Mouse (Mus musculus): ENCODE data around the gene Smarcd2.

The Smarcd2 gene

DNA sequence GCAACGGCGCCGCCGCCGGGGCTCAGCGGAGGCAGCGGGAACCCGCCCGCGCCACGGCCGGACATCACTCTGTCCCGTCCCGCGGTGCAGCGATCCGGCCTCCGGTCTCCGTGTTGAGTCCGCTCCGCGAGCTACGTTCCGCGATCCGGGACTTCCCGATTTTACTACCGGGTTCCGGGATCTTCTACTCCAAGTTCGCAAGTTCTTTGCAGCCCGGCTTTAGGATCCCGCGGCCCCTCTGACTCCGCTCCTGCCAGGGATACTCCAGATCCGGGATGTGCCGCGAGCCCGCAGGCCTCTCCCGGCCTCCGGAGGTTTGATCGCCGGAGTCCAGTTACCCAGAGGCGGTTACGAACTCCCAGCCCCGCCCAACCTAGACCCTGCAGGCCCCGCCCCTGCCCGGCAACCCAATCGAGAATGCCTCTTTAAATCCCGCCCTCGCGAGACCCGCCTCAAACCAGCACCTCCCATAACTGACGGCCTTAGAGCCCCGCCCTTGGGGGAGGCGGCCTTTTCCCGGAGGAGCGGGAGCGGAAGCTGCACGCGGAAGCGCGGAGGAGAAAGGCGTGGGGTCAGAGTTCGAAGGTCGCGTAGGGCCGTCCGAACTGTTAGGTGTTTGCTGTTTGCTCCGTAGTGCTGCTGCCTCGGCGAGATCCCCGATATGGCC, at the start of gene Smarcd2:
Gene Smarcd2 (minus strand): TSS at position 329 of the 667 bp plus-strand sequence.
- DNase-seq (ENCODE audit: low read depth, low spot score): peak; percentile 93

DNA sequence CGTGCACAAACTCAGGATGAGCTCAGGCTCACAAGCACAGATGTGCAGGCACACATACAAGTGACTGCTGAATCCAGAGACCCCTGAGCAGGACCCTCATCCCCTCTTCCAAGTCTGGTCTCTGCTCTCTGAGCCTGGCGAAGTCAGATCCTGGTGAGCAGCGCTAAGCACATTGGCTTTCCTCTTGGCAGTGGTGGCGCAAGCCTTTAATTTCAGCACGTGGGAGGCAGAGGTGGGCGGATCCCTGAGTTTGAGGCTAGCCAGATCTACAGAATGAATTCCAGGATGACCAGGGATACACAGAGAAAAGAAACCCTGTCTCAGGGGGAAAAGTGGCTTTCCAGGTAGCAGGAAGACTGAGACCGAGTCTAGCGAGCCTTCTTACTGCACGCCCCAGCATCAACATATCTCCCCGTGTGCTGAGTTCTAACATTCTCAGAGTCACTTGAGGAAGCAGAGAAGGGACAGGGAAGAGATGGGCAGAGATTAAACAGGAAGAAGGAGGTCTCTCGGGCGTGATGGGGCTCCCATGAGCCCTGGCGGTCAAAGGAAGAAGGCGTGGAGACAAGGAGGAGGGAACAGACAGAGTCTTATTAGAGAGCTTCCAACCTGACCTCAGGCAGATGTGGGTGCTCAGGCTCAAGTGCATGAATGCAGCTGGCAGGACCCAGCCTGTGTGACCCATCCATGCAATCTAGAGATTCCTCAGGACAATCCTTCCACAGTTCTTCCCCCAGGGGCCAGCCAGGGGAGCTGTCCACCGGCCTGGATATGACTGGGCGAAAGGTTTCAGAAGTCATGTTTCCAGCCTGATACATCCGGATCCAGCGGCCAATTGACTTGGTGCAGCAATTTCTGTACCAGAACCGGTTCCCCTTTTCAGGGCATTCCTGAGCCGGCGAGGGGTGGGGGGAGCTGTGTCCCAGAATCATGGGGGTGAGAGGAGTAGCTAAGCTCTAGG, 45.9 kb upstream of the Smarcd2 start:
- DNase-seq (ENCODE audit: low read depth, low spot score): no peak

DNA sequence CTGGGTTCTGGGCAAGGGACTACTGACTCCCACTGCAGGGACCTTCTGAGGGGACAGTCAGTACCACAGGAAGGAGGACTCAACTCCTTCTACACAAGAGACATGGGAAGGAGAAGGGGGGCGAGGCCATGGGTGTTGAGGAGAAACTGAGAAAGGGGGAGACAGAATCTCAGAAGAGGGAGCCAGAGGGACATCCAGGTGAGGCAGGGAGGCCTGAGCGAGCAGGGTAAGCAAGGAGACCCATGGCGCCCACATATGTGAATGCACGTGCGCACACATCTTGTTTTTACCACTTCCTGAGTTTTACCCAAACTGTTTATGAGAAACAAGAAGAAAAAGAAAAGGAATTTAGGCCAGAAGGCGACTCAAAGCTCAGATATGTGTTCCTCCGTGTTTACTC, 45.0 kb upstream of the Smarcd2 start:
- DNase-seq (ENCODE audit: low read depth, low spot score): no peak

DNA sequence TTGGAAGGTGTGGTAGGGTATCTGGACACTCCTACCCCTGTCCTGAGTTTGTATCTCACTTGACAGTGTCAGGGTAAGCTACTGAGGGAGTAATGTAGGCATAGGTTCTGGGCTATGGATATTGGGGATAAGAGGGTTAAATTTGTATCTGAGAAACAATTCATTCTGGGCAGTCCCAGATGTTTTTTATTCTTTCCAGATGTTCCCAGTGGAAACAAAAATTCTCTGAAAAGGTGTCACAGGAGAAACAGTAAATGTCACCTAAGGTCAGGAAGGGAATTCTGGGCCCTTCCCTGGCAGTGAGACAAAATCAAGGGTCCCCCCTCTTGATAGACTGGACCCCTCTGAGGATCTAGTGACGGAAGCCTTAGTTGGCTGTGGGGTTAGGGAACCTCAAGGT, 43.6 kb upstream of the Smarcd2 start:
- DNase-seq (ENCODE audit: low read depth, low spot score): no peak

DNA sequence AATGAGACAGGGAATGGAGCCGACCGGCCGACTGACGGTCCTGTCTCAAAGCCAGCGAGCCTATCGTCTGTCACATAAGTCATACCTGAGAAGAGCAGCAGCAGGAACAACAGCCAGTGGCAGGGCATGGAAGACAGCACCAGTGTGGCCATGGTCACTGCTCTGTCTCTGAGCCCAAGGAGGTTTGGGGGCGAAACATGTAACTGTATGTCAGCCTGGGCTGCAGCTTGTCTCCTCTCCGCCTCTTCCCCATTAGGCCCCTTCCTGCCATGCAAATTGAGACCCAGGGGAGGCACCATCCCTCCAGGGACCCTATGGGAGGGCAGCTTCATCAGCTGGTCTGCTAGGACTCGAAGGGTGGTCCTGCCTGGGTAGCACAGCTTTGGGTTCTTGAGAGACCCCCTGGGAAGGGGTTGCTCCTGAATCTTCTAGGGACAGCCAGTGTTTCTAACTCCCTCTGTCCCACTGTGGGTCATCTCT, 41.6 kb upstream of the Smarcd2 start, which contains the start of gene Cd79b:
Gene Cd79b (minus strand): TSS at position 430 of the 480 bp plus-strand sequence.
- DNase-seq (ENCODE audit: low read depth, low spot score): no peak

DNA sequence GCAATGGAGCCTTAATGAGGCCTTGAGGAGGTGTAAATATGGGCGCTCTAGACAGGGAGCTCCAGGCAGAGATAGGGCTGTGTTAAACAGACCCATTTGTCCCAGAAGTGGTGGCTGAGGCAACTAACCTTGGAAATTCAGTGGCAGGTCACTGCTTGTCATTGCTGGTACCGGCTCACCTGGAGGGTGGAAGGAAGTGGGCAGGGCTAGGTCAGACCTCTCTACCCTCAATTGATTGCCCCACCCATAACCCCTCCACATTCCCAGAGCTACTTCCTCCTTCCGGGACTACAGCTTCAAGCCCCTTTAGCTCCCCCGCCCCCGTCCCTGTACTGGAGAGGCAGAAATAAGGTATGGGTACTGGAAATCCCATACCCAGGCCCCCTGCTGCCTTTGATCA, 40.8 kb upstream of the Smarcd2 start:
- DNase-seq (ENCODE audit: low read depth, low spot score): no peak

DNA sequence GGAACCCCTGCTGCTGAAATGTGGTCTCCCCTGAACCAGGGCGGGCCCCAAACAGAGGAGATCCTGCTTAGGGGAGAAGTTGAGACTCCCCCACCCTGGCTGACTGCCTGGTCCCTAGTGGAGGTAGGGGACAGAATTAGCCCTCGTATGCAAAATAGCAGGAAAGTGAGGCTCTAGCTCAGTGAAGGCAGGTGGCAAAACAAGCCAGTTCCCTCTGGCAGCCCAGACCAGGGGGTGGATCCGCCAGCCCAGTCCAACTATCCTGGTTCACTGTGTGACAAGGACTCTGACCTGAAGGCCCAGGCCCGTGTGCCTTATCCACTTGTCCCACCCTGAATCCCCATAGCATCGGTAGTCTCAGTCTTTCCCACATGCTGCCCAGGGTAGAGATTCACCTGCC, 37.4 kb upstream of the Smarcd2 start:
- no peak for DNase-seq (ENCODE audit: low read depth, low spot score)

DNA sequence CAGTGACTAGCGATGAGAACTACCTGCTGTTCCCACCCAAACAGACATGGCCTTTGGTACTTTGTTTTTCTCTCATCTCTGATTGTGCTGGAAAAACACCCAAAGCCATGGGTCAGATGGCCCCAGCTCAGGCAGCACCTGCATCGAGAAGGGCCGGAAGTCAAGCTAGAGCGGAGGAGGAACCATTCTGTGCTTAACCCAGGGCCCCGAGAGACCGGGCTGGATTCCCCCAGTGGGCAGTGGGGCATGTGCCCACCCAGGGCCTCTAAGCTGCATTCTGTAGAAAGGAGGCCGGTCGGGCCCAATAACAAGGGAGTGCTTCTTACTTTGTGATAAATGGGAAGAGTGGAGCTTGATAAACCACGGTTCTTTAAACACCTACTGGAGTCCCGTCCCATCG, 35.4 kb upstream of the Smarcd2 start:
- no peak for DNase-seq (ENCODE audit: low read depth, low spot score)

DNA sequence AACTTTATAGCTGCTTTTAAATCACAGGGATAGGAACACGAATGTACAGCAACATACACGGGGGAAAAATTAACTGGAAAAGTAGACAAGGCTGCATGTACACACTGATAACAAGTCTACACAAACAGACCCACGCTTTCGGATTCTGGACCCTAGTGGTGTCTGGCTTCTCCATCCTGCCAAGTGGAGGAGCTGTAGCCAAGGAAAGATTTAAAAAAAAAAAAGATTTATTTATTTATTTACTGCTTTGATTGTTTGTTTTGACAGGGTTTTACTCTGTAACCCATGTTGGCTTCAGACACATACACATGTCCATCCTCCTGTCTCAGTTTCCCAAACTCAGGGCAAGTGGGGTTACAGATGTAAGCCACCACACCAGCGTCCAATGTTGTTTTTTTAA, 34.7 kb upstream of the Smarcd2 start:
- DNase-seq (ENCODE audit: low read depth, low spot score): no peak

DNA sequence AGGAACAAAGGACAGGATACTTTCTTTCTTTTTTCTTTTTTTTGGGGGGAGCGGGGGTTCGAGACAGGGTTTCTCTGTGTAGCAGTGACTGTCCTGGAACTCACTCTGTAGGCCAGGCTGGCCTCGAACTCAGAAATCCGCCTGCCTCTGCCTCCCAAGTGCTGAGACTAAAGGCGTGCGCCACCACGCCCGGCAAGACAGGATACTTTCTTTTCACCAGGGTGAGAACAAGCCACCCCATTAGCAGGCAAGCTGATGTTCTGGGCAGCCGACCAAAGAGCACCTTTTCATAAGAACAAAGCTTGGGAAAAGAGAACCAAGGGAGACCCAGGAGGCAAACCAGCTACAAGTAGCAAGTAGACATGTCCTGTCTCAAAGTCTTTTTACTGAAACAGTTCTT, 34.0 kb upstream of the Smarcd2 start:
- DNase-seq (ENCODE audit: low read depth, low spot score): no peak

DNA sequence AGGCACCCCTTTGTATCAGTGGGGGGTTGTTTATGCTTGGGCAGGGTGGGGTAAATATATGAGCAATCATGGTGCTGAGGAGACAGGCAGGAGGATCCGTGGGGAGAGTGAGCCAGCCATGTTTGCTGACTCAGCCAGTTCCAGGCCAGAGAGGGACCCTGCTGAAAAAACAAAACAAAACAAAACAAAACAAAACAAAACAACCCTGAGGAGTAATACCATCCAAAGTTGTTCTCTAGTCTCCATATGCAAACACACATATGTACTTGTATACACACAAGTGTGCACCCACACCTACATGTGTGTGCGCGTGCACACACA, 33.3 kb upstream of the Smarcd2 start:
- no peak for DNase-seq (ENCODE audit: low read depth, low spot score)

DNA sequence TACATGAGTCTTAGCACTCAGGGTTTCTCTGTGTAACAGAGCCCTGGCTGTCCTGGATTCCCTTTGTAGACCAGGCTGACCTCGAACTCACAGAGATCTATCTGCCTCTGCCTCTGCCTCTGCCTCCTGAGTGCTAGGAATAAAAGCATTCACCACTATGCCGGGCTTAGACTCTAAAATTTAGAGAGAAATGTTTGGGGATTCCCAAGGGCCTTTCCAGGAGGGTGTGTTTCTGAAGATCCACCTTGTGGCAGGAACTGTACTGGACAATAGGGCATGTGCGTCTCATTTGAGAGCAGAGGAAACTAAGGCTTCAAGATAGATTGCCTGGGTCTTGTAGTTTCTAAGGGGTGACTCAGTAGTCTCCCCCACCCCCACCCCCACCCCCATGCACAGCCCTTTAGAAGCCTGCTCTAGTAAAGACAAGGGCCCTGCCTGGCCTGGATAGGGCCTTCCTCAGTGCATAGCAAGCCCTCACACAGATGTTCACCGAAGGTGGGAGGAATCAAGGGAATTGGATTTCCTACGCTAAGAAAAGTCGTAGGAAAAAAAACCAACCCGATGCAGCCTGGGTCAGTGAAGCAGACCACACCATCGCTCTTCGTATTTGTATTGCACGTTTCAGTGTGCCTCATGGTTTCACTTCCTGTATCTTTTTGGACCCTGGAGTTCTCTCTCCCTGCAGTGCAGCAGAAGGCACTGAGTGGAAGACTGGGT, 32.7 kb upstream of the Smarcd2 start:
- no peak for DNase-seq (ENCODE audit: low read depth, low spot score)

DNA sequence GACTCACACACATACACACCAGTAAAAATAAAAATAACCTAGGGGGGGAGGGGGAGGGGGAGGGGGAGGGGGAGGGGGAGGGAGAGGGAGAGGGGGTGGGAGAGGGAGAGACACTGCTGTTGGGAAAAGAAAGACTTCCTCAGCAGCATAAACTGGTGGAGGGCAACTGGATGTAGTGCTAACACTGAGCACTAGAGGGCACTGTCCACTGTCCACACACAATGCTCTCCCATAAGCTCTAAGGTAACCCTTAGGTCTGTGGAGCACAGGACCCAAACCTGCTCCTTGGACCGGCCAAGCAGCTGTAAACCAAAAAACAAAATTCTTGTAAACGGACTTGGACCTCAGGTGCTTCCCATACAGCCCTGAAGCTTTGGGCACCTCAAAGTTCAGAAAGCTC, 29.9 kb upstream of the Smarcd2 start:
- DNase-seq (ENCODE audit: low read depth, low spot score): peak; percentile 47

DNA sequence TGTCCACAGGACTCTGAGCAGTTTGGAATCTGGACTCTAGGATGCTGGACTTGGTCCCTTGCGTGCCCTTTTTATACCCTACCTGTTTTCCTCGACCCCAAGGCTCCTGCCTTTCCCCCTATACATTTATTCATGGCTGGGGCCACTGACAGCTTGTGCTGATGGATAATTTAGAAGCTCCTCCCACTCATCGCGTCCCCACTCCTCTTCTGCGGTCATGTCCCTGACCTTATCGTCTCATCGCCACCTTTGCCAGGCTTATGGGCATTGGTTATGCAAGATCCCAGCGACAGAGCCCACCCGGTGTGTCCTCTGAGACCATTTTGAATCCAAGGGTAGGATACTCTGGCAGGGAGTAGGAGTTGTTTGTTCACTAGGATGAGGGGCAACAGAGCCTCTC, 29.0 kb upstream of the Smarcd2 start, which contains the start of gene Gh:
Gene Gh (minus strand): TSS at position 101 of the 400 bp plus-strand sequence.
- DNase-seq (ENCODE audit: low read depth, low spot score): no peak

DNA sequence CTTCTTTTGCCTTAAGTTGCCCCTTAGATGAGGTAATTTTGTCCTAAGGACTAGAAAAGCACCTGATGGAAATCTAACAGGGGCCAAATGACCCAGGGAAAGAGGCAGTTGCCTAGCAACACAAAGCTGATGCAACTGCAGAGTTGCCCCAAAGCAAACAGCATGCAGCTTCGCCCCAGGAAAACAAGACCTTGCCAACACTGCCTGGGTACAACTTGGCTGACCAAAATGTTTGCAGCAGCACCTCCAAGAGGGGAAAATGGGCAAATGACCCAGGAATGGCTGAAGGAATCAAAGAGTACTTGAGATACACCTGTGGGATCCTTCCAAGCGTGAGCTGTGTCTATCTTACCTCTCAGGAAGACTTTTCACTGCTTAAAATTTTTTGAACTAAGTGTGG, 19.1 kb upstream of the Smarcd2 start:
- no peak for DNase-seq (ENCODE audit: low read depth, low spot score)

DNA sequence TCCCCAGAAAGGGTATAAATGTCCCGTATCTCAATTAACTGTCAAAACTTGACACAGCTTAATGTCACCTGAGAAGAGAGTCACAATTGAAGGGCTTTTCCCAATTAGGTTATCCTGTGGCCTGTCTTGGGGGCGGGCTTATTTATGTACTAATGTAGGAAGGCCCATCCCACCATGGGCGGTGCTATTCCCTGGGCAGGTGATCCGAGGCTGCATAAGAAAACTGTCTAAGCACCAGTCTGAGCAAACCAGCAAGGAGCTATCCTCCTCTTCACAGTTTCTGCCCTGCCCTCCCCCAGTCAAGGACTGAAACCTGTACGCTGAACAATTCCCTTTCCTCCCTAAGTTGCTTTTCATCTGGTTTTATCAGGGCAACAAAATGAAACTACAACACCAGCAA, 17.6 kb upstream of the Smarcd2 start:
- DNase-seq (ENCODE audit: low read depth, low spot score): no peak

DNA sequence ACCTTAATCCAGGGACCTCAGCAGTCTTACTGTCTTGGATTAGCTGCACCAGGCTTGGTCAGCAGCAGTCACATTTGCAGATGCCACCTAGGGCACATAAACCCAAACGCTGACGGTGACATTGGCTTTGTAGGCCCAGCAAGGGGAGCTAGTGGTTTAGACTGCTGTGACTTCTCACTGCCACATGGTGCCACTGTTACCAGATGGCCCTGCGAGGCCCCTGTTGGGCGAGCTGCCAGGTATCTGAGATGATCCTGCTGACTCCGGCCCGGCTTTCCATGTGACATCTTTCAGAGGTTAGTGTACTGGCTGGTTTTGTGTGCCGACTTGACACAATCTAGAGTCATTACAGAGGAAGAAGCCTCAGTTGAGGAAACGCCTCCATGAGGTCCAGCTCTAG, 16.6 kb upstream of the Smarcd2 start:
- DNase-seq (ENCODE audit: low read depth, low spot score): no peak

DNA sequence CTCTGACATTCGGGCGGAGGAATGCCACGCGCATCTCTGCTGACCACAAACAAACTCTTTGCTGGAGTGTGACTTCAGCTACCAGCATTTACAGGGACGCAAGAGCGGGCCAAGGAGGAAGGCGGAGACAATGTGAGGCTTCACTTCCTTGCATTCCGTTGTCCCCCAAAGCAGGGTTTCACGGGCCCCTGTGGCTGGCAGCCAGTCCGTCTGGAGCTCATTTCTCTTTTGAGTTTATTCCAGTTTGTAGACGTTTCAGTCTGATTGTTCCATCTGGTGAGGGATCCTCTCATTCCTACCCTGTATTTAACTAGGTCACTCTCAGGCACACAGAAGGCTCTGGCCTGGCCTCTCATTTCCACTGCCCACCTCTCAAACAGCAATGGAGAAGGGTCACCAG, 14.2 kb upstream of the Smarcd2 start:
- DNase-seq (ENCODE audit: low read depth, low spot score): no peak

DNA sequence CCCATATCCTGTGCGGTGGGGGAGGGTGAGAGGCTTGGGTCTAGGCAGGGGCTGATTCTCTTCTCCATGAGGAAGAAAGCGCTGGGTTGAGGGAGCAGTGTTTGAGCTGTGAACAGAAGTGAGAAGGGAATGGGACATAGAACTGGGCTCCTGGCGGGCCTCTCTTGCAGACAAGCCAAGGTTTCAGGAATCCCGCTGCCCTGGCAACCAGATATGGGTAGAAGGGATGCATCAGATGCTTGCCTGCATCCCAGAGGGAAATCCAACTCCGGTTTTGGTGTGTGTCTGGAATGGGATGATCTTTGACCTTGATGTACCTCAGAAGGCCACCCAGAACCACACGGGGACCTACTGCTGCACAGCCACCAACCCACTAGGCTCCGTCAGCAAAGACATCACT, 13.4 kb upstream of the Smarcd2 start:
- no peak for DNase-seq (ENCODE audit: low read depth, low spot score)

DNA sequence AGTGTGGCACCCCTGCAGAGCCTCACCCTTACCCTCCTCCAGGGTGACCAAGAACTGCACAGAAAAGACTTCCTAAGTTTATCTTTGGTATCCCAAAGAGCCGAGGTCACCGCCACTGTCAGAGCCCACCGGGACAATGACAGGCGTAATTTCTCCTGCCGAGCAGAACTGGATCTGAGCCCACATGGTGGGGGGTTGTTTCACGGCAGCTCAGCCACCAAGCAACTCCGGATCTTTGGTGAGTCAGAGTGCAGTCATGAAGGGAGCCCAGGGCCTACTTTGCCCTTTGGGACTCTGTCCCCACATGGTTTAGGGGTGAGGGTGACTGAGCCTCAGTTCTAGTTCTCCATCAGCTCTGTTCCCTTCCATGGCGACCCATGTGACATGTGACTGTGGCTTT, 11.4 kb upstream of the Smarcd2 start:
- no peak for DNase-seq (ENCODE audit: low read depth, low spot score)

DNA sequence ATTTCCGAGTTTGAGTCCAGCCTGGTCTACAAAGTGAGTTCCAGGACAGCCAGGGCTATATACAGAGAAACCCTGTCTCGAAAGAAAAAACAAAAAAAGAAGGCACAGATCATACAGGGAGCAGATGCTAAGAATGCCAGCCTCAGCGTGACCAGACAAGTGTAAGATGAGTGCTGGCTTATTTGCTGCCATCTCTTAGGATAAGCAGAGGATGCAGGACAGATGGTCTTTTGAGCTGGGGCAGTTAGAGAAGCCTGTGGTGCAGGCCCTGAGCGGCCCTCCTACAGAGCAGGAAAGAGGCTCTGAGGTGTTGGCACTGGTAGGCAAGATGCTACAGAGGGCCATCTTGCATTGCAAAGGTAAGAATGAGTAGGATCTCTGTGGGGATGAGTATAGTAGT, 10.6 kb upstream of the Smarcd2 start:
- DNase-seq (ENCODE audit: low read depth, low spot score): no peak

DNA sequence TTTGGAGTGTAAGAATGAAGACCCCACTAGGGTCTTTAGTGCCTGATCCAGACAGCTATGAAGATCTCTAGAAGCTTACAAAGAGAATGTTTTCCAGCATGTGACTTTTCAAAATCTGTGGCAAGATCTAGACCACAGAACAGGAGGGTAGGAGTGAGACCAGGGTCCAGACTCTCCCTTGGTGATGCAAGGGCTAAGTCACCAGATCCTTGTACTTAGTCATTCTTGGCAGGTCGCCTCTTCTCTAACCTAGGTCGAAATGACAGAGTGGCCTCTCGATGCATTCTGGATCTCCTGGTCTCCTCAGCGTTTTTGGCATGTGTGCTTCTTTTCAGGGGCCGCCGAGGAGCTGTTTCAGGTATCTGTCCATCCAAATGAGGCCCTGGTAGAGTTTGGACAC, 9.7 kb upstream of the Smarcd2 start:
- DNase-seq (ENCODE audit: low read depth, low spot score): no peak
